Mouse (Mus musculus) ES-E14 (cell line): ENCODE results near the gene Nup188.

Experiments used
- CHD2 ChIP-seq: IDR thresholded peaks from 2 replicates; pipeline ENCODE4 v1.6.1; 2014; ENCODE audit warnings: mild to moderate bottlenecking, low read depth, low read length, inconsistent platforms
- HCFC1 ChIP-seq: IDR thresholded peaks from 2 replicates; pipeline ENCODE4 v1.6.1; 2012; ENCODE audit warnings: low read length, inconsistent platforms, borderline replicate concordance; ENCODE audit not compliant: insufficient read depth
- MAFK ChIP-seq: IDR thresholded peaks from 2 replicates; pipeline ENCODE4 v1.6.1; 2014; ENCODE audit warnings: mild to moderate bottlenecking, low read depth, low read length, inconsistent platforms; ENCODE audit not compliant: insufficient read depth

DNA sequence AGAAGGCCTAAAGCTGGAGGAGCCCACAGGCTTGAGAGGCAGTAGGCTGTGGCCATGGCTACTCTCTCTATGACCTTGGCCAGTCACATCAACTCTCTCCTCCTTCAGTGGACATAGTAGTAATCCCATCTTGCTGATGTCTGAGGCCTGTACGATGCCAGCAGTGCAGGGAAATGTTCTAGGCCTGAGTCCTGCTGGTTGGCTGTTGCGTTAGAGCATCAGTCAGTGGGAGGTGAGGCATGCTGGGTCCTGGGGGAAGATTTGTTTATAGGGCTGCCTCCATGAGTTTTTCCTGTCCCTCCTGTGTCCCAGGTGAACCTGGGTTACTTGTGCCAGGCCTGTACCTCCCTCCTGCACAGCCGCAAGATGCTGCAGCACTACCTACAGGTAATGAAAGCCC is 55.9 kb downstream of the Nup188 start:
- TF ChIP-seq CHD2 (no peak), HCFC1 (no peak), MAFK (no peak)
